Mouse (Mus musculus): ENCODE data around the gene Ppp1r32. TPM values are rescaled to one million over a fixed set of nuclear protein-coding genes. Genes with fewer than 3 reads are reported as not detected.

Gene Ppp1r32
- polyA plus RNA-seq, 1 experiment from 2014 or later: 2.4 TPM

- H3K4me3 ChIP-seq: no peak overlapping the region
- WGBS: 61% methylated on average over 4 of the region's 4 CpGs
- H3K9ac ChIP-seq: no peak overlapping the region
- no peaks in the 10 kb centered on the region for H3K36me3 ChIP-seq (replicated peaks)
- no peaks in the 10 kb centered on the region for H3K4me1 ChIP-seq
- no peak overlapping the region for H3K4me2 ChIP-seq
- H3K9me3 ChIP-seq: no peaks in the 10 kb centered on the region
- no peaks in the 10 kb centered on the region for H3K27me3 ChIP-seq (replicated peaks)
- ATAC-seq (replicated peaks): no peak
- H3K27ac ChIP-seq: no peak overlapping the region
These were observed 50.9 kb downstream of the Ppp1r32 start for GRCm38 (mm10) chr19:10431841-10432240.

GRCm38 (mm10) chr19:10431410-10431809 lies 51.3 kb downstream of the Ppp1r32 start:
- 63% methylated on average over 3 of the region's 3 CpGs for WGBS
- Histone ChIP-seq H3K27ac (no peak overlapping the region), H3K9ac (no peak overlapping the region), H3K27me3 (replicated peaks) (no peaks in the 10 kb centered on the region), H3K4me1 (peaks cover 1% of the 10 kb centered on the region; the same call in 1 of the 2 replicates), H3K36me3 (replicated peaks) (no peaks in the 10 kb centered on the region), H3K4me3 (no peak overlapping the region), H3K9me3 (no peaks in the 10 kb centered on the region), H3K4me2 (no peak overlapping the region)
- ATAC-seq (replicated peaks): no peak; the same call in 1 of the 2 replicates

- ATAC-seq (replicated peaks): no peak
- Histone ChIP-seq H3K9ac (no peak overlapping the region), H3K4me3 (no peak overlapping the region), H3K4me2 (no peak overlapping the region), H3K4me1 (peaks cover 7% of the 10 kb centered on the region; the same call in 1 of the 2 replicates), H3K9me3 (no peaks in the 10 kb centered on the region), H3K27ac (no peak overlapping the region), H3K27me3 (replicated peaks) (no peaks in the 10 kb centered on the region), H3K36me3 (replicated peaks) (no peaks in the 10 kb centered on the region)
- 88% methylated on average over 8 of the region's 8 CpGs for WGBS
These were observed 53.4 kb downstream of the Ppp1r32 start for GRCm38 (mm10) chr19:10429371-10429770.

- WGBS: 83% methylated on average over 9 of the region's 9 CpGs
- Histone ChIP-seq H3K27ac (no peak overlapping the region), H3K9me3 (no peaks in the 10 kb centered on the region), H3K36me3 (replicated peaks) (no peaks in the 10 kb centered on the region), H3K4me1 (peaks cover 14% of the 10 kb centered on the region), H3K4me2 (no peak overlapping the region), H3K9ac (no peak overlapping the region), H3K27me3 (replicated peaks) (no peaks in the 10 kb centered on the region), H3K4me3 (no peak overlapping the region)
- ATAC-seq (replicated peaks): no peak
These were observed 55.3 kb downstream of the Ppp1r32 start for GRCm38 (mm10) chr19:10427431-10427830.

GRCm38 (mm10) chr19:10426793-10427192 lies 55.9 kb downstream of the Ppp1r32 start:
- no peaks in the 10 kb centered on the region for H3K36me3 ChIP-seq (replicated peaks)
- no peaks in the 10 kb centered on the region for H3K27me3 ChIP-seq (replicated peaks)
- WGBS: 58% methylated on average over 6 of the region's 6 CpGs
- ATAC-seq (replicated peaks): no peak
- no peak overlapping the region for H3K27ac ChIP-seq
- peaks cover 21% of the 10 kb centered on the region for H3K4me1 ChIP-seq
- no peak overlapping the region for H3K4me2 ChIP-seq
- H3K4me3 ChIP-seq: no peak overlapping the region
- no peaks in the 10 kb centered on the region for H3K9me3 ChIP-seq
- no peak overlapping the region for H3K9ac ChIP-seq

- Histone ChIP-seq H3K27me3 (replicated peaks) (no peaks in the 10 kb centered on the region), H3K4me2 (no peak overlapping the region), H3K36me3 (replicated peaks) (no peaks in the 10 kb centered on the region), H3K4me3 (no peak overlapping the region), H3K27ac (no peak overlapping the region), H3K4me1 (peaks cover 23% of the 10 kb centered on the region), H3K9ac (no peak overlapping the region), H3K9me3 (no peaks in the 10 kb centered on the region)
- 37% methylated on average over 25 of the region's 25 CpGs for WGBS
- ATAC-seq (replicated peaks): no peak
These were observed 56.4 kb downstream of the Ppp1r32 start for GRCm38 (mm10) chr19:10426312-10426711.

- H3K4me2 ChIP-seq: no peak overlapping the region
- no peak overlapping the region for H3K4me3 ChIP-seq
- H3K27me3 ChIP-seq (replicated peaks): no peaks in the 10 kb centered on the region
- no peak overlapping the region for H3K9ac ChIP-seq
- no peak for ATAC-seq (replicated peaks)
- no peak overlapping the region for H3K27ac ChIP-seq
- no peaks in the 10 kb centered on the region for H3K36me3 ChIP-seq (replicated peaks)
- 39% methylated on average over 13 of the region's 13 CpGs for WGBS
- no peaks in the 10 kb centered on the region for H3K9me3 ChIP-seq
- H3K4me1 ChIP-seq: peaks cover 24% of the 10 kb centered on the region
These were observed 57.1 kb downstream of the Ppp1r32 start for GRCm38 (mm10) chr19:10425484-10426270.

- H3K27ac ChIP-seq: no peak overlapping the region
- no peak overlapping the region for H3K4me2 ChIP-seq
- no peak overlapping the region for H3K9ac ChIP-seq
- H3K36me3 ChIP-seq (replicated peaks): no peaks in the 10 kb centered on the region
- H3K27me3 ChIP-seq (replicated peaks): no peaks in the 10 kb centered on the region
- H3K4me3 ChIP-seq: no peak overlapping the region
- ATAC-seq (replicated peaks): no peak
- no peaks in the 10 kb centered on the region for H3K9me3 ChIP-seq
- WGBS: 51% methylated on average over 1 of the region's 1 CpGs
- peaks cover 24% of the 10 kb centered on the region for H3K4me1 ChIP-seq
These were observed 58.0 kb downstream of the Ppp1r32 start for GRCm38 (mm10) chr19:10424751-10425150.

Other genes starting within 250 kb of the Ppp1r32 start
- 0.62 and 0.79 TPM in 2 replicates for gene Myrf, start 242.2 kb downstream of the Ppp1r32 start, polyA plus RNA-seq (2015; fragmentation: Nextera tagmentation; extraction: Ambion mirVana)
- 12.7 and 13.4 TPM in 2 replicates for gene Dagla, start 178.1 kb downstream of the Ppp1r32 start, polyA plus RNA-seq (2015; fragmentation: Nextera tagmentation; extraction: Ambion mirVana)
- 19.6 and 21.0 TPM in 2 replicates for gene Syt7, start 93.8 kb downstream of the Ppp1r32 start, polyA plus RNA-seq (2015; fragmentation: Nextera tagmentation; extraction: Ambion mirVana)
- 1.7 and 2.4 TPM in 2 replicates for gene Lrrc10b, start 25.5 kb downstream of the Ppp1r32 start, polyA plus RNA-seq (2015; fragmentation: Nextera tagmentation; extraction: Ambion mirVana)
- gene Cpsf7, start 42.3 kb upstream of the Ppp1r32 start, polyA plus RNA-seq (2015; fragmentation: Nextera tagmentation; extraction: Ambion mirVana): 53.4 and 58.9 TPM in 2 replicates
- 61.0 and 64.5 TPM in 2 replicates for gene Sdhaf2, start 43.2 kb upstream of the Ppp1r32 start, polyA plus RNA-seq (2015; fragmentation: Nextera tagmentation; extraction: Ambion mirVana)
- 50.1 and 51.1 TPM in 2 replicates for gene Tmem216, start 73.3 kb upstream of the Ppp1r32 start, polyA plus RNA-seq (2015; fragmentation: Nextera tagmentation; extraction: Ambion mirVana)
- 24.1 and 25.0 TPM in 2 replicates for gene Cyb561a3, start 94.2 kb upstream of the Ppp1r32 start, polyA plus RNA-seq (2015; fragmentation: Nextera tagmentation; extraction: Ambion mirVana)
- gene Tmem138, start 94.4 kb upstream of the Ppp1r32 start, polyA plus RNA-seq (2015; fragmentation: Nextera tagmentation; extraction: Ambion mirVana): 38.8 and 43.6 TPM in 2 replicates
- 252 and 255 TPM in 2 replicates for gene Ddb1, start 122.4 kb upstream of the Ppp1r32 start, polyA plus RNA-seq (2015; fragmentation: Nextera tagmentation; extraction: Ambion mirVana)
- 26.0 and 29.6 TPM in 2 replicates for gene Tkfc, start 122.7 kb upstream of the Ppp1r32 start, polyA plus RNA-seq (2015; fragmentation: Nextera tagmentation; extraction: Ambion mirVana)
- gene Vwce, start 151.3 kb upstream of the Ppp1r32 start, polyA plus RNA-seq (2015; fragmentation: Nextera tagmentation; extraction: Ambion mirVana): 1.0 and 1.6 TPM in 2 replicates
- not detected in 2 replicates for gene Pga5, start 195.1 kb upstream of the Ppp1r32 start, polyA plus RNA-seq (2015; fragmentation: Nextera tagmentation; extraction: Ambion mirVana)
- 31.8 TPM in 2 replicates for gene Vps37c, start 205.8 kb upstream of the Ppp1r32 start, polyA plus RNA-seq (2015; fragmentation: Nextera tagmentation; extraction: Ambion mirVana)

All from midbrain, embryonic 15.5 days (tissue).